Mouse (Mus musculus) embryonic fibroblast, embryonic 13.5 days (primary cell): ENCODE measurements around the gene Trank1.

ENCODE experiments used
- CTCF ChIP-seq: IDR thresholded peaks from 2 replicates; pipeline ENCODE4 v1.5.1; 2011; ENCODE audit warnings: mild to moderate bottlenecking, control low read depth, low read length, moderate library complexity, borderline replicate concordance; ENCODE audit not compliant: insufficient read depth
- POLR2A ChIP-seq: IDR thresholded peaks from 2 replicates; pipeline ENCODE4 v1.6.1; 2011; ENCODE audit warnings: low read depth, mild to moderate bottlenecking, control low read depth, low read length, moderate library complexity

DNA sequence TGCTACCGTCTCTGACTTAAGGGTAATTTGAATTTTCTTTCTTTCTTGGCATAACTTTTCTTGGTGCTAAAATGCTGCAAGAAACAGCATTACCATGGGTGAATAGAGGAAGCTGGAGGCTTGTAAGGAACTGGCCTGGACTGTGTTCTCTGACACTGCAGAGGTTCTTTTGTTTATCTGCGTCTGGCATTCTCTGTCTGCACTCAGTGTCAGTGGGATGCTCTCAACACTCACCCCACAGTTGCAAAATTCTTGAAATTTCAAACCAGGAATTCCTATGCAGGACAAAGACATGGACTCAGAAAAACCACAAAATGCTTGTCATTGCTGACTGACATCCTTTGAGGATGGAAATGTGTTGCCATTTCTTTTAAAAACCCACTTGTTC, 117.8 kb downstream of the Trank1 start:
- no peak for TF ChIP-seq CTCF
- TF ChIP-seq POLR2A = no peak
